Mouse (Mus musculus): ENCODE measurements around the gene Klf1.

GRCm38 (mm10) chr8:84895963-84896362 is 5.8 kb upstream of the Klf1 start:
- no peak for TF ChIP-seq POLR2A (IDR thresholded peaks at IDR 0.05; ENCODE audit: borderline replicate concordance, insufficient read depth, low read length)
- TF ChIP-seq CTCF (IDR thresholded peaks at IDR 0.05; ENCODE audit: borderline replicate concordance, insufficient read depth, low read depth, low read length): no peak

Measured in cerebellum, adult 2 months (tissue).